Mouse (Mus musculus): ENCODE measurements at regions not wholly inside any gene's neighbourhood (a gene's known extent, or its start where the extent isn't known, plus 50 kb on each side); places are given as distances from the start of the nearest gene placed in this dataset.

- no peak overlapping the region for H3K4me2 ChIP-seq (ENCODE audit: low read depth, low read length)
- H3K9me3 ChIP-seq (ENCODE audit: control insufficient read depth, low read length), result no peaks in the 10 kb centered on the region
- no peaks in the 10 kb centered on the region for H3K27me3 ChIP-seq (ENCODE audit: control insufficient read depth, insufficient read depth, low read length)
- no peak overlapping the region for H3K4me3 ChIP-seq (ENCODE audit: low read depth, low read length)
- H3K4me1 ChIP-seq (ENCODE audit: control insufficient read depth, insufficient read depth, low read length), result no peaks in the 10 kb centered on the region
- WGBS, result 89% methylated on average over 3 of the region's 3 CpGs
- no peak for ATAC-seq (ENCODE audit: low read depth)
- no peak overlapping the region for H3K27ac ChIP-seq (ENCODE audit: low read depth, low read length)
- H3K9ac ChIP-seq (replicated peaks; ENCODE audit: low read depth, low read length), result no peak overlapping the region
- H3K36me3 ChIP-seq (ENCODE audit: control insufficient read depth, insufficient read depth, low read length), result no peaks in the 10 kb centered on the region
These were observed 153.4 kb upstream of the Palmd start for GRCm38 (mm10) chr3:117122211-117122610.

- Histone ChIP-seq H3K27ac (ENCODE audit: low read depth, low read length) (no peak overlapping the region), H3K9me3 (ENCODE audit: control insufficient read depth, low read length) (no peaks in the 10 kb centered on the region), H3K9ac (replicated peaks; ENCODE audit: low read depth, low read length) (no peak overlapping the region), H3K4me2 (ENCODE audit: low read depth, low read length) (no peak overlapping the region), H3K4me3 (ENCODE audit: low read depth, low read length) (no peak overlapping the region), H3K27me3 (ENCODE audit: control insufficient read depth, insufficient read depth, low read length) (no peaks in the 10 kb centered on the region), H3K4me1 (ENCODE audit: control insufficient read depth, insufficient read depth, low read length) (no peaks in the 10 kb centered on the region), H3K36me3 (ENCODE audit: control insufficient read depth, insufficient read depth, low read length) (no peaks in the 10 kb centered on the region)
- peak; percentile 91 for ATAC-seq (ENCODE audit: low read depth)
- 55% methylated on average over 13 of the region's 13 CpGs for WGBS
These were observed 151.6 kb upstream of the Palmd start for GRCm38 (mm10) chr3:117120086-117121055.

- no peak for ATAC-seq (ENCODE audit: low read depth)
- Histone ChIP-seq H3K27me3 (ENCODE audit: control insufficient read depth, insufficient read depth, low read length) (no peaks in the 10 kb centered on the region), H3K9me3 (ENCODE audit: control insufficient read depth, low read length) (no peaks in the 10 kb centered on the region), H3K4me2 (ENCODE audit: low read depth, low read length) (no peak overlapping the region), H3K36me3 (ENCODE audit: control insufficient read depth, insufficient read depth, low read length) (no peaks in the 10 kb centered on the region), H3K27ac (ENCODE audit: low read depth, low read length) (no peak overlapping the region), H3K4me1 (ENCODE audit: control insufficient read depth, insufficient read depth, low read length) (no peaks in the 10 kb centered on the region), H3K9ac (replicated peaks; ENCODE audit: low read depth, low read length) (no peak overlapping the region), H3K4me3 (ENCODE audit: low read depth, low read length) (no peak overlapping the region)
- 81% methylated on average over 5 of the region's 5 CpGs for WGBS
These were observed 150.8 kb upstream of the Palmd start for GRCm38 (mm10) chr3:117119576-117119975.

GRCm38 (mm10) chr3:117117838-117118237 lies 149.1 kb upstream of the Palmd start:
- H3K27me3 ChIP-seq (ENCODE audit: control insufficient read depth, insufficient read depth, low read length), result no peaks in the 10 kb centered on the region
- no peaks in the 10 kb centered on the region for H3K36me3 ChIP-seq (ENCODE audit: control insufficient read depth, insufficient read depth, low read length)
- H3K4me2 ChIP-seq (ENCODE audit: low read depth, low read length), result no peak overlapping the region
- no peaks in the 10 kb centered on the region for H3K9me3 ChIP-seq (ENCODE audit: control insufficient read depth, low read length)
- ATAC-seq (ENCODE audit: low read depth), result no peak
- H3K4me1 ChIP-seq (ENCODE audit: control insufficient read depth, insufficient read depth, low read length), result no peaks in the 10 kb centered on the region
- 53% methylated on average over 1 of the region's 1 CpGs for WGBS
- no peak overlapping the region for H3K9ac ChIP-seq (replicated peaks; ENCODE audit: low read depth, low read length)
- H3K4me3 ChIP-seq (ENCODE audit: low read depth, low read length), result no peak overlapping the region
- H3K27ac ChIP-seq (ENCODE audit: low read depth, low read length), result no peak overlapping the region

GRCm38 (mm10) chr3:117116210-117116609 lies 147.4 kb upstream of the Palmd start:
- no peak for ATAC-seq (ENCODE audit: low read depth)
- H3K9me3 ChIP-seq (ENCODE audit: control insufficient read depth, low read length), result no peaks in the 10 kb centered on the region
- no peaks in the 10 kb centered on the region for H3K27me3 ChIP-seq (ENCODE audit: control insufficient read depth, insufficient read depth, low read length)
- H3K4me2 ChIP-seq (ENCODE audit: low read depth, low read length), result no peak overlapping the region
- 85% methylated on average over 2 of the region's 2 CpGs for WGBS
- H3K27ac ChIP-seq (ENCODE audit: low read depth, low read length), result no peak overlapping the region
- H3K36me3 ChIP-seq (ENCODE audit: control insufficient read depth, insufficient read depth, low read length), result no peaks in the 10 kb centered on the region
- no peak overlapping the region for H3K9ac ChIP-seq (replicated peaks; ENCODE audit: low read depth, low read length)
- H3K4me1 ChIP-seq (ENCODE audit: control insufficient read depth, insufficient read depth, low read length), result no peaks in the 10 kb centered on the region
- H3K4me3 ChIP-seq (ENCODE audit: low read depth, low read length), result no peak overlapping the region

- H3K4me2 ChIP-seq (ENCODE audit: low read depth, low read length), result no peak overlapping the region
- H3K9ac ChIP-seq (replicated peaks; ENCODE audit: low read depth, low read length), result no peak overlapping the region
- no peak overlapping the region for H3K4me3 ChIP-seq (ENCODE audit: low read depth, low read length)
- H3K36me3 ChIP-seq (ENCODE audit: control insufficient read depth, insufficient read depth, low read length), result no peaks in the 10 kb centered on the region
- H3K9me3 ChIP-seq (ENCODE audit: control insufficient read depth, low read length), result no peaks in the 10 kb centered on the region
- H3K27me3 ChIP-seq (ENCODE audit: control insufficient read depth, insufficient read depth, low read length), result no peaks in the 10 kb centered on the region
- 95% methylated on average over 3 of the region's 3 CpGs for whole genome bisulfite sequencing
- no peak overlapping the region for H3K27ac ChIP-seq (ENCODE audit: low read depth, low read length)
- no peaks in the 10 kb centered on the region for H3K4me1 ChIP-seq (ENCODE audit: control insufficient read depth, insufficient read depth, low read length)
- ATAC-seq (ENCODE audit: low read depth), result no peak
These were observed 144.0 kb upstream of the Palmd start for GRCm38 (mm10) chr3:117112766-117113165.

- no peak for ATAC-seq (ENCODE audit: low read depth)
- 93% methylated on average over 4 of the region's 4 CpGs for WGBS
- Histone ChIP-seq H3K9ac (replicated peaks; ENCODE audit: low read depth, low read length) (no peak overlapping the region), H3K27me3 (ENCODE audit: control insufficient read depth, insufficient read depth, low read length) (no peaks in the 10 kb centered on the region), H3K36me3 (ENCODE audit: control insufficient read depth, insufficient read depth, low read length) (no peaks in the 10 kb centered on the region), H3K27ac (ENCODE audit: low read depth, low read length) (no peak overlapping the region), H3K4me2 (ENCODE audit: low read depth, low read length) (no peak overlapping the region), H3K9me3 (ENCODE audit: control insufficient read depth, low read length) (no peaks in the 10 kb centered on the region), H3K4me1 (ENCODE audit: control insufficient read depth, insufficient read depth, low read length) (no peaks in the 10 kb centered on the region), H3K4me3 (ENCODE audit: low read depth, low read length) (no peak overlapping the region)
These were observed 143.5 kb upstream of the Palmd start for GRCm38 (mm10) chr3:117112304-117112703.

- Histone ChIP-seq H3K4me2 (ENCODE audit: low read depth, low read length) (no peak overlapping the region), H3K4me1 (ENCODE audit: control insufficient read depth, insufficient read depth, low read length) (no peaks in the 10 kb centered on the region), H3K27ac (ENCODE audit: low read depth, low read length) (no peak overlapping the region), H3K9me3 (ENCODE audit: control insufficient read depth, low read length) (no peaks in the 10 kb centered on the region), H3K4me3 (ENCODE audit: low read depth, low read length) (no peak overlapping the region), H3K27me3 (ENCODE audit: control insufficient read depth, insufficient read depth, low read length) (no peaks in the 10 kb centered on the region), H3K9ac (replicated peaks; ENCODE audit: low read depth, low read length) (no peak overlapping the region), H3K36me3 (ENCODE audit: control insufficient read depth, insufficient read depth, low read length) (no peaks in the 10 kb centered on the region)
- no peak for ATAC-seq (ENCODE audit: low read depth)
- WGBS, result 68% methylated on average over 8 of the region's 8 CpGs
These were observed 140.3 kb upstream of the Palmd start for GRCm38 (mm10) chr3:117108966-117109700.

- 52% methylated on average over 6 of the region's 6 CpGs for WGBS
- no peaks in the 10 kb centered on the region for H3K9me3 ChIP-seq (ENCODE audit: control insufficient read depth, low read length)
- H3K27me3 ChIP-seq (ENCODE audit: control insufficient read depth, insufficient read depth, low read length), result no peaks in the 10 kb centered on the region
- no peak overlapping the region for H3K4me2 ChIP-seq (ENCODE audit: low read depth, low read length)
- H3K4me1 ChIP-seq (ENCODE audit: control insufficient read depth, insufficient read depth, low read length), result no peaks in the 10 kb centered on the region
- H3K9ac ChIP-seq (replicated peaks; ENCODE audit: low read depth, low read length), result no peak overlapping the region
- no peak for ATAC-seq (ENCODE audit: low read depth)
- no peak overlapping the region for H3K27ac ChIP-seq (ENCODE audit: low read depth, low read length)
- no peak overlapping the region for H3K4me3 ChIP-seq (ENCODE audit: low read depth, low read length)
- H3K36me3 ChIP-seq (ENCODE audit: control insufficient read depth, insufficient read depth, low read length), result no peaks in the 10 kb centered on the region
These were observed 139.2 kb upstream of the Palmd start for GRCm38 (mm10) chr3:117107986-117108385.

Data from neural tube, embryonic 14.5 days (tissue).